Mouse (Mus musculus) B cell, adult (primary cell): ENCODE results near the gene Gm11111. TPM values are rescaled to one million over a fixed set of nuclear protein-coding genes. Genes with fewer than 3 reads are reported as not detected.

Experiments used
- total RNA-seq: library from RNA; stranded (reverse); gene quantifications from 4 replicates; pipeline ENCODE4 v1.2.4, GENCODE M21; 2023; ENCODE audit not compliant: inconsistent age

The Gm11111 gene
- total RNA-seq = not detected in 4 replicates

DNA sequence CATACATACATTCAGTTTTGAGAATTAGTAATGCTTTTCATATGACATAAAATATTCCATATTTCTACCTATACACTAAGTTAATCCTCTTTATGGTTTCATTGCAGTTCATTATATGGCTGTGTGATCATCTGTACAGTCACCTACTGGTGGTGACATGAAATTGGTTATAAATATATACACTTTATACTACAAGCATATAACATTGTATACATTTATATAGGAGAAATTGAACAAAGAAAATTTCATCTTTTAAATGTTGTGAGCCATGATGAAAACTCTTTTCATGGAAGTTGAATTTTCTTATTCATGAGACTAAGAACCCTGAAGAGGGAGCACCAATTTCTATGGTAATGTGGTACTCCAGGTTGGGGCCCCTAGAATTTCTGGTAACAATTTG lies at the start of gene Gm11111:
Gene Gm11111 (plus strand): TSS at position 301 of the 400 bp plus-strand sequence.

Other genes starting within 250 kb of the Gm11111 start
- not detected in 4 replicates for gene Cfap299, start 223.4 kb upstream of the Gm11111 start, total RNA-seq